ENCODE assay signal across 32 mouse cellular contexts in the genomic region with DNA sequence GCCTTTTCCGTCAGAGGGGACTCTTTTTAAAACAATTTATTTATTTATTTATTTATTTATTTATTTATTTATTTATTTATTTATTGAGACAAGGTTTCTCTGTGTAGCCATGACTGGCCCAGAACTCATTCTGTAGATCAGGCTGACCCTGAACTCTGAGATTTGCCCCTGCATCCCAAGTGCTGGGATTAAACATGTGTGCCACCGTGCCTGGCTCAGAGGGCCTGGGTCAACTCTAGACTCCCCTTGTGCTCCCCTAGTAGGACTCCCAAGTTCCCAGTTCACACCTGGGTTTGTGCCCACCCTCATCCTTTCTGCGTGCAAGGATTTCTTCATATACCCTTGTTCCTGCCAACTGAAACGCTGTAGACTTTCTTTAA. TPM values are rescaled to one million over a fixed set of nuclear protein-coding genes. Genes with fewer than 3 reads are reported as not detected.
A peak's percentile ranks its signal among the peaks of the same experiment; 100 is the strongest.
DNase-seq lines count a peak whose midpoint lies in the region; ATAC-seq lines count a peak whose summit lies in the region.
"Had no signal": no experiment of that assay in that cellular context is flagged by ENCODE, and none has a peak within 500 bp of the region (broad histone marks: within the 10 kb centered on the region; RNA-seq: fewer than 3 reads in every experiment).

No protein-coding gene starts in this region.

- H3K4me2 ChIP-seq in embryonic facial prominence, embryonic 11.5 days (ENCODE audit: low read depth, low read length) = no peak overlapping the region
- H3K4me2 ChIP-seq in hindbrain, embryonic 12.5 days (replicated peaks) = no peak overlapping the region
- H3K4me2 ChIP-seq in forebrain, embryonic 15.5 days (replicated peaks) = no peak overlapping the region
- no peak overlapping the region; the same call in 1 of the 2 replicates for H3K4me2 ChIP-seq in midbrain, embryonic 12.5 days (replicated peaks)
- H3K4me2 ChIP-seq: kidney, embryonic 15.5 days had no signal

- H3K4me3 ChIP-seq in embryonic facial prominence, embryonic 11.5 days (ENCODE audit: low read depth, low read length) = no peak overlapping the region
- H3K4me3 ChIP-seq in embryonic facial prominence, embryonic 10.5 days = no peak overlapping the region
- H3K4me3 ChIP-seq in hindbrain, embryonic 12.5 days = no peak overlapping the region
- H3K4me3 ChIP-seq in hindbrain, embryonic 10.5 days = no peak overlapping the region
- no peak overlapping the region for H3K4me3 ChIP-seq in forebrain, embryonic 15.5 days
- no peak overlapping the region for H3K4me3 ChIP-seq in midbrain, embryonic 12.5 days
- H3K4me3 ChIP-seq: erythroblast, embryonic 14.5 days; heart, embryonic 10.5 days; kidney, embryonic 15.5 days; layer of hippocampus, adult 2 months; left cerebral cortex, adult 2 months had no signal

- WGBS in embryonic facial prominence, embryonic 11.5 days = 65% methylated on average over 4 of the region's 4 CpGs
- WGBS in embryonic facial prominence, embryonic 10.5 days = 67% methylated on average over 4 of the region's 4 CpGs
- WGBS in hindbrain, embryonic 12.5 days = 69% methylated on average over 4 of the region's 4 CpGs
- 75% methylated on average over 4 of the region's 4 CpGs for WGBS in hindbrain, embryonic 10.5 days
- 45% methylated on average over 4 of the region's 4 CpGs for WGBS in forebrain, embryonic 15.5 days
- 52% methylated on average over 4 of the region's 4 CpGs for WGBS in midbrain, embryonic 12.5 days

- no peak overlapping the region for H3K27ac ChIP-seq in embryonic facial prominence, embryonic 11.5 days (replicated peaks; ENCODE audit: low read depth, low read length)
- H3K27ac ChIP-seq in embryonic facial prominence, embryonic 10.5 days (replicated peaks) = no peak overlapping the region
- H3K27ac ChIP-seq in hindbrain, embryonic 12.5 days = peak overlapping the region; percentile 17; the same call in 1 of the 2 replicates
- no peak overlapping the region for H3K27ac ChIP-seq in hindbrain, embryonic 10.5 days
- H3K27ac ChIP-seq in forebrain, embryonic 15.5 days (replicated peaks) = no peak overlapping the region
- H3K27ac ChIP-seq in midbrain, embryonic 12.5 days (replicated peaks) = no peak overlapping the region
- H3K27ac ChIP-seq: heart, embryonic 10.5 days; kidney, embryonic 15.5 days; layer of hippocampus, adult 2 months; left cerebral cortex, adult 2 months; liver, embryonic 14.5 days; macrophage had no signal

- H3K9ac ChIP-seq in embryonic facial prominence, embryonic 11.5 days (replicated peaks; ENCODE audit: low read length) = no peak overlapping the region
- H3K9ac ChIP-seq in hindbrain, embryonic 12.5 days = no peak overlapping the region
- no peak overlapping the region for H3K9ac ChIP-seq in forebrain, embryonic 15.5 days (replicated peaks)
- H3K9ac ChIP-seq in midbrain, embryonic 12.5 days (replicated peaks) = no peak overlapping the region
- H3K9ac ChIP-seq: kidney, embryonic 15.5 days; liver, embryonic 14.5 days had no signal

- no peak for DNase-seq in embryonic facial prominence, embryonic 11.5 days (ENCODE audit: low spot score)
- DNase-seq in embryonic facial prominence, embryonic 10.5 days (ENCODE audit: low spot score) = no peak
- no peak for DNase-seq in hindbrain, embryonic 10.5 days (ENCODE audit: low spot score)
- DNase-seq in embryo, embryonic 9.5 days (ENCODE audit: extremely low spot score) = no peak
- DNase-seq in cerebellum, adult 11-12 months = no peak
- DNase-seq: adrenal gland, adult 8-10 months; cerebellum, adult 8-10 months; cerebellum, postnatal 25 days; gastrocnemius, postnatal 25 days; heart, adult 11 months; kidney, adult 18-20 months; kidney, postnatal 36 days; liver; lung, adult 2 months; lung, postnatal 10 days; spleen, adult 18-20 months; thymus, postnatal 14 days had no signal

- H3K9me3 ChIP-seq in embryonic facial prominence, embryonic 11.5 days (replicated peaks; ENCODE audit: control insufficient read depth, low read length) = no peaks in the 10 kb centered on the region
- no peaks in the 10 kb centered on the region for H3K9me3 ChIP-seq in embryonic facial prominence, embryonic 10.5 days
- H3K9me3 ChIP-seq in hindbrain, embryonic 12.5 days (replicated peaks) = no peaks in the 10 kb centered on the region
- no peaks in the 10 kb centered on the region for H3K9me3 ChIP-seq in hindbrain, embryonic 10.5 days
- H3K9me3 ChIP-seq in forebrain, embryonic 15.5 days = no peaks in the 10 kb centered on the region
- H3K9me3 ChIP-seq in midbrain, embryonic 12.5 days = no peaks in the 10 kb centered on the region
- H3K9me3 ChIP-seq: heart, embryonic 10.5 days; kidney, embryonic 15.5 days had no signal

- no peaks in the 10 kb centered on the region for H3K36me3 ChIP-seq in embryonic facial prominence, embryonic 11.5 days (replicated peaks; ENCODE audit: control insufficient read depth, insufficient read depth, low read depth, low read length)
- H3K36me3 ChIP-seq in embryonic facial prominence, embryonic 10.5 days (replicated peaks) = no peaks in the 10 kb centered on the region
- H3K36me3 ChIP-seq in hindbrain, embryonic 12.5 days = no peaks in the 10 kb centered on the region
- H3K36me3 ChIP-seq in hindbrain, embryonic 10.5 days = no peaks in the 10 kb centered on the region
- no peaks in the 10 kb centered on the region for H3K36me3 ChIP-seq in forebrain, embryonic 15.5 days
- H3K36me3 ChIP-seq in midbrain, embryonic 12.5 days = no peaks in the 10 kb centered on the region
- H3K36me3 ChIP-seq: heart, embryonic 10.5 days; kidney, embryonic 15.5 days had no signal

- H3K4me1 ChIP-seq in embryonic facial prominence, embryonic 11.5 days (ENCODE audit: control insufficient read depth, insufficient read depth, low read length) = no peaks in the 10 kb centered on the region
- H3K4me1 ChIP-seq in embryonic facial prominence, embryonic 10.5 days = no peaks in the 10 kb centered on the region
- no peaks in the 10 kb centered on the region for H3K4me1 ChIP-seq in hindbrain, embryonic 12.5 days
- peaks cover 6% of the 10 kb centered on the region for H3K4me1 ChIP-seq in hindbrain, embryonic 10.5 days (replicated peaks)
- 0 out of 2 replicates have a peak, but pooled peaks cover 2% of the 10 kb centered on the region for H3K4me1 ChIP-seq in forebrain, embryonic 15.5 days
- H3K4me1 ChIP-seq in midbrain, embryonic 12.5 days = no peaks in the 10 kb centered on the region; the same call in 1 of the 2 replicates
- H3K4me1 ChIP-seq: heart, embryonic 10.5 days; kidney, embryonic 15.5 days had no signal

- H3K27me3 ChIP-seq in embryonic facial prominence, embryonic 11.5 days (ENCODE audit: control insufficient read depth, insufficient read depth, low read length) = peaks cover 3% of the 10 kb centered on the region; the same call in 1 of the 2 replicates
- H3K27me3 ChIP-seq in embryonic facial prominence, embryonic 10.5 days (replicated peaks; ENCODE audit: low read depth, poor library complexity, severe bottlenecking) = peaks cover 57% of the 10 kb centered on the region
- H3K27me3 ChIP-seq in hindbrain, embryonic 12.5 days = peaks cover 12% of the 10 kb centered on the region
- peaks cover 46% of the 10 kb centered on the region for H3K27me3 ChIP-seq in hindbrain, embryonic 10.5 days (ENCODE audit: insufficient read depth, poor library complexity, severe bottlenecking)
- peaks cover 47% of the 10 kb centered on the region for H3K27me3 ChIP-seq in forebrain, embryonic 15.5 days
- peaks cover 34% of the 10 kb centered on the region for H3K27me3 ChIP-seq in midbrain, embryonic 12.5 days
- H3K27me3 ChIP-seq: CH12.LX had no signal

- peak; percentile 56; the same call in 1 of the 2 replicates for ATAC-seq in embryonic facial prominence, embryonic 11.5 days (replicated peaks; ENCODE audit: insufficient number of reproducible peaks, low FRiP score, low TSS enrichment, low read depth)
- peak; percentile 41; the same call in 1 of the 2 replicates for ATAC-seq in hindbrain, embryonic 12.5 days (ENCODE audit: low FRiP score)
- ATAC-seq in forebrain, embryonic 15.5 days (replicated peaks) = peak; percentile 55
- peak; percentile 39; the same call in 1 of the 2 replicates for ATAC-seq in midbrain, embryonic 12.5 days (ENCODE audit: low FRiP score, low read depth)
- ATAC-seq: activated CD4-positive, CD25-positive, alpha-beta regulatory T cell, adult 4 months had no signal

RNA-seq across cellular contexts. Expression of a gene that starts 25.4 kb away (rescaled TPM):
- polyA plus RNA-seq in embryonic facial prominence, embryonic 11.5 days (2014; fragmentation: Nextera tagmentation; extraction: Ambion mirVana) = 1.0 and 1.4 TPM in 2 replicates
- 0.30 and 0.47 TPM in 2 replicates for polyA plus RNA-seq in embryonic facial prominence, embryonic 10.5 days (2016; fragmentation: Nextera tagmentation; extraction: Ambion mirVana)
- polyA plus RNA-seq in hindbrain, embryonic 12.5 days (2016; fragmentation: Nextera tagmentation; extraction: Ambion mirVana) = 7.5 and 8.8 TPM in 2 replicates
- polyA plus RNA-seq in hindbrain, embryonic 10.5 days (2016; fragmentation: Nextera tagmentation; extraction: Ambion mirVana) = 3.5 and 3.8 TPM in 2 replicates
- polyA plus RNA-seq in forebrain, embryonic 15.5 days (2015; fragmentation: Nextera tagmentation; extraction: Ambion mirVana) = not detected in 2 replicates
- 7.3 and 10.3 TPM in 2 replicates for polyA plus RNA-seq in midbrain, embryonic 12.5 days (2016; fragmentation: Nextera tagmentation; extraction: Ambion mirVana)
- polyA plus RNA-seq: activated CD4-positive, CD25-positive, alpha-beta regulatory T cell, adult 4 months; erythroblast, embryonic 14.5 days; heart, postnatal 0 days; intestine, embryonic 14.5 days; lung, adult 2 months; macrophage; urinary bladder, adult 2 months had no signal
